Mouse (Mus musculus): Measurements from ENCODE around the gene Mpped2.

DNA sequence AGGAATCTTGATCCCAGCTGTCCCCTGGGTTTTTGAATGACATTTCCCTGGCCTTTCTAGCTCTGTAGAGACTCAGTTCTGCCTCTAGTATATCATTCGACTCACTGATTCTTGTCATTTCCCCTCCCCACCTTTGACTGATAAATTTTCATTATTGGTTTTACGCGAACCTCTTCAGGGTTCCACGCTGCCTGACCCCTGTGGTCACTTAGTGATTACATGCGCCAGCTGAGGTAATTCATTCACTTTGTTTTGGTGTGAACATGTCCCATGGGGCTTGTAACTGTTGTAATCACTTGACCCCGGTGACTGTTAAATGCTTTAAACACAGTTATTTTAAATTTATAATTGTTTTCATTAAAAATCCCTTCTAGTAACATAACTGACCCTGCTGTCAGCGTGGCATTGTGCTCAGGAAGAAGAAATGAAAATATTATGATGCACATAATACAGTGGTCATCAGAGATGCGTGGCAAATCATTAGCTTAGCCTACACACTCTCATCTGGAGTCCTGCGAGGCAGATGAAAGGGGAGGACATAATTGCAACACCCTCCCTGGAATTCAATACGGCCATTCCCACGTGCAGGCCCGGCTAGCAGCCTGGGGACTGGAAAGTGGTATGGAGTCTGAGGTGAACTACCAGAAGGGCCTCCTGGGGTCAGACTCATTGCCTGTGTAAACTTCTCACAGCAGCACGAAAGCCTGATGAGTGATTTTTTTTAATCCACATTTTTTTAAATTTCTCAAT lies 63.5 kb downstream of the Mpped2 start:
- TF ChIP-seq CTCF (conservative IDR thresholded peaks at IDR 0.05; ENCODE audit: insufficient read depth, insufficient read length, low read depth, low read length), result no peak
- TF ChIP-seq POLR2A (IDR thresholded peaks at IDR 0.05; ENCODE audit: low read depth, low read length), result no peak

All from kidney, adult 2 months (tissue).